Mouse (Mus musculus): Measurements from ENCODE around the gene Cers5.

DNA sequence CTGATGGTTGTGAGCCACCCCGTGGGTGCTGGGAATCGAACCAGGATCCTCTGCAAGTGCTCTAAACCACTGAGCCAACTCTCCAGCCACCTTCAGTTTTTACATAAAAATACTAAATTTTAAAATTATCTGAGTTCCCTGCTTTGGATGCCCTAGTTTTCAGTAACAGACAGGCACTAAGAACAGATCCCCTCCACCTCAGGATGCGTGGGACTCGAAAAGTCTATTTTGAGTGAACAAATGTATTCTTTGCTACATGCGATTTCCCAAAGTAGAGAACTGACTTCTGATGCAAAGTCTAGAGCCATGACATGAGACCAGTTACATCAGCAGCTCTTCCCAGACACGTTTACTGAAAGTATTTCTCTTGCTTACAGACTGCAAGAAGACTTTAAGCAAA is 17.8 kb upstream of the Cers5 start:
- TF ChIP-seq CTCF (IDR thresholded peaks at IDR 0.05; ENCODE audit: control insufficient read depth, insufficient read depth, insufficient read length): no peak
- no peak for TF ChIP-seq MYOD1 (IDR thresholded peaks at IDR 0.05; ENCODE audit: control insufficient read depth, insufficient read length, low read depth)
- no peak for TF ChIP-seq CEBPB (IDR thresholded peaks at IDR 0.05; ENCODE audit: low read depth)
- no peak for TF ChIP-seq USF1 (IDR thresholded peaks at IDR 0.05; ENCODE audit: low read depth)
- no peak for TF ChIP-seq MAX (IDR thresholded peaks at IDR 0.05)
